Mouse (Mus musculus) layer of hippocampus, postnatal 10 days (tissue): Measurements from ENCODE around the gene Ugt1a5. TPM values are rescaled to one million over a fixed set of nuclear protein-coding genes. Genes with fewer than 3 reads are reported as not detected.
"Not testable (repeated sequence)": the region's sequence is repeated elsewhere in the genome, so short reads cannot be mapped to it uniquely, and the experiment has no call there.

Source experiments
- DNase-seq, 2 experiments: peaks; one replicate each; pipeline ENCODE4 v3.0.0; 2021; ENCODE audit warnings: low spot score in 2 of 2
- total RNA-seq, 2 experiments: library from RNA; stranded (reverse); gene quantifications; 2 replicates each; pipeline ENCODE4 v1.2.3; 2021

Ugt1a5 gene
- total RNA-seq, 2 experiments from 2014 or later: not detected

- not testable (repeated sequence) for DNase-seq
These were observed 57.3 kb downstream of the Ugt1a5 start for GRCm38 (mm10) chr1:88223011-88223515.

GRCm38 (mm10) chr1:88223591-88223990 lies 57.8 kb downstream of the Ugt1a5 start:
- peak in 1 of 2 experiments; percentile 13 for DNase-seq

DNA sequence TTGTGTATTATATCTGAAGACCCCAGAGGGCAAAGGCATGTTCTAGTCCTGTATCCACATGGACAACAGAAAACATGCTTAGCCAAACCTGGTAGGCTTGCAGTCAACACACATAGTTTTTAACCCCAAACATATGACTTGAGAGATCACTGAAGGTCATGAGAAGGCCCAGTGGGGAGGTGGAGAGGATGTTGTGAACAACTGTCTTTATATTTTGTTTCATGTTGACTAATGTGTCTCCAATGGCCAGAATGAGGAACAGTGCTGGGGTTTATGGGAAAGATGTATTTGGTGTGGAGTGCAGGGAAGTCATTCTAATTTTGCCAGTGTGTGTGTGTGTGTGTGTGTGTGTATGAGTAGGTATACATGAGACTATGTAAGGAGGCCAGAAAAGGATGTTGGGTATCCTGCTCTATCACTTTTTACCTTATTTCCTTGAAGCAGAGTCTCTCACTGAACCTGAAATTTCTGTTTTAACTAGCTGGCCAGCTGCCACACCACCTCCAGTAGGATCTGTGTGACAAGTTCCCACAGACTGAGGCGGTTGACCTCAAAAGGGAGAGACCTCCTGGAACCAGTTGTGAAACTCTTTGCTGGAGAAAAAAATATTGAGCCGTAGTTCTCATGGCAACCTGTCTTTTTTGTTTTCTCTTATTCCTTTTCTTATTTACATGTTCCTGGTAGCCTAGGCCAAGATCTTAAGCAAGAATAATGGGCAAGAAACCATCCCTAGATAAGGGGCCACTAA lies 58.4 kb downstream of the Ugt1a5 start:
- peak in 1 of 2 experiments; percentile 8 for DNase-seq

GRCm38 (mm10) chr1:88225301-88225700 lies 59.5 kb downstream of the Ugt1a5 start:
- not testable (repeated sequence) for DNase-seq

GRCm38 (mm10) chr1:88225741-88226140 lies 59.9 kb downstream of the Ugt1a5 start:
- DNase-seq: no peak

GRCm38 (mm10) chr1:88226670-88227379 lies 61.0 kb downstream of the Ugt1a5 start, which contains the start of gene Mroh2a:
Gene Mroh2a, plus strand, starts transcription at chr1:88226986.
- no peak for DNase-seq

DNA sequence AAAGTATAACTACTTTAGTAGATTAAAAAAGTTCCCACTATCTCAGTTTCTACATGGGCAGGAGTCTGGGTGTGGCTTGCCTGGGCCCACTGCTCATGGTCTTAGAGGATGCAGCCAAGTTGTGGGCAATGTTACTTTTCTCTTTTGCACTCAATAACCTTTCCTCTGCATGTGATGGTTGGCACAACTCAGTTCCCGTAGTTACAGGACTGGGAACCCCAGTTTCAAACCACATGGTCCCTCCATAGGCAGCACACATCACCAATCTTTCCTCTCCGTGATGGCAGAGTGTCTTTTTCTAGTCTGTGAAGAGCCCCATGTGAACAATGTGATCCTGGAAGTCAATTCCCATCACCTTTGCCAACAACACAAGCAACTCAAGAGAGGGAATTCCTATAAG lies 61.7 kb downstream of the Ugt1a5 start:
- no peak for DNase-seq

DNA sequence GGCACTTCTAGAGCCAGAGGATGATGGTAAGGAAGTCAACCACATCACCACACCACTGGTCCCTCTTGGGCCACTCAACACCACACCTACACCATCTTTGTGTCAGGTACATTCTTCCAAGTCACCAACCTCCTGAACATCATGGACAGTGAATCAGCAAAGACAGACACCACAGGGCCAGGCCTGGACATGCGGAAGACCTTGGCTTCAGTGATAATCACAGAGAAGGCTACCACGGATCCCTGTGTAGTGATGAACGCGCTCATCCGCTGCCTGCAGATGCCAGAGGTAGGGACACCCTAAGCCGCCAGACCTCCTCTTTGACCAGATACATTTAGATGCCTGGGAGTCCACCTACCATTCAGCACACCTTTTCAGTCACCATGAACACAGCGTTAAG lies 62.3 kb downstream of the Ugt1a5 start:
- DNase-seq: no peak

DNA sequence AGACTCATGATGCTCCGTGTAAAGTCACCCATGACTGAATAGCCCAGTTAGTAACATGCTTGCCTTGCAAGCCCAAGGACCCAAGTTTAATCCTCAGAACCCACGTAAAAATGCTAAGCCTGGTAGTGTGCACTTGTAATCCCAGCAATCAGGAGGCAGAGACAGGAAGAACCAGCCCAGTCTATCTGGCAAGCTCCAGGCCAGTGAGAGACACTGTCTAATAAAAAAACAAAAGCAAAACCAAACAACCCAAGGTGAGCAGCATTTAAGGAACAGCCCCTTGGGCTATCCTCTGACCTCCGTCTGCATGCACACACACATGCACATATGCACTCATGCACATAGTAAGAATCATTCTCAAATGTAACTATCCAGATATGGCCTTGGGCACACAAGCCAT lies 63.8 kb downstream of the Ugt1a5 start:
- DNase-seq: no peak

- DNase-seq: no peak
These were observed 64.2 kb downstream of the Ugt1a5 start for GRCm38 (mm10) chr1:88229986-88230385.

DNA sequence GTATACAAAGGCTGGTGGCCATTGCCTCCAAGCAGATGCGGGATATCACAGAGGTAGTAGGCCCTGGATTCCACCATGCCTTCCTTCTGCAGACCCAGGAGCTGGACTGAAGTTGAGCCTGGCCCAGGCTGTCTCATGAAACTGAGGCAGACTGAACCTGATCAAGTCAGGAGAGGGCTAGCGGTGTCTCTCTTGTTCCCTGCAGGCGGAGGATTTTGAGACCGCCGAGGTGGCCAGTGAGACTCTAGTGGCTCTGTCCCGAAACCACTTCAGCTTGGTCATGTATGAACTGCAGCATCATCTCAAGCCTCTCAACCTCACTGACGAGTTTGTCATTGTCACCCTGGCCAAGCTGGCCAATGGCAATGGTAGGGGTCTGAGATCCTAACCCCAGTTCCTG lies 64.6 kb downstream of the Ugt1a5 start:
- no peak for DNase-seq

- no peak for DNase-seq
These were observed 65.4 kb downstream of the Ugt1a5 start for GRCm38 (mm10) chr1:88230981-88231802.

GRCm38 (mm10) chr1:88231803-88232499 lies 66.1 kb downstream of the Ugt1a5 start:
- DNase-seq: no peak

GRCm38 (mm10) chr1:88232664-88233380 lies 67.0 kb downstream of the Ugt1a5 start:
- no peak for DNase-seq

GRCm38 (mm10) chr1:88233421-88234247 lies 67.8 kb downstream of the Ugt1a5 start:
- DNase-seq: no peak

- no peak for DNase-seq
These were observed 68.4 kb downstream of the Ugt1a5 start for GRCm38 (mm10) chr1:88234248-88234610.

DNA sequence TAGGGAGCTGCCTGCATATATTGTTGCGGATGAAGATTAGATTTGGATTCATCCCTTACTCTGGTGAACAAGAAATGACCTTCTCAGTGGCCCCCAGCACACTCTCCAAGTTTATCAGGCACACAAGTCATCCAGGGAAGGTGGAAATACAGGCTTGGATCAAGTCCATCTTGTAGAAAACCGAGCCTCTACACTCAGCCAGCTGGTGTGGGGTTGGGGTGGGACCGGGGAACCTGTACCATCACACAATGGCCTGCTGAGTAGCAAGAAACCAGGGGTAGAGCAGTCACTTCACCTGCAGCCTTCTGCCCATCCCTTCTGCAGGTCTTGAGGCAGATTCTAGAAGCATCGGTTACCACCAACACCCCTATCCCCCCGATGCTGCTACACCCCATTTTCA lies 68.8 kb downstream of the Ugt1a5 start:
- DNase-seq: no peak

GRCm38 (mm10) chr1:88235046-88235893 lies 69.5 kb downstream of the Ugt1a5 start:
- DNase-seq: no peak
